Mouse (Mus musculus): Measurements from ENCODE around the gene Ccin. TPM values are rescaled to one million over a fixed set of nuclear protein-coding genes. Genes with fewer than 3 reads are reported as not detected.
A peak's percentile ranks its signal among the peaks of the same experiment; 100 is the strongest.

Gene Ccin
- total and polyA plus RNA-seq, 2 experiments from 2014 or later = 0.19 TPM; not detected in 1

DNA sequence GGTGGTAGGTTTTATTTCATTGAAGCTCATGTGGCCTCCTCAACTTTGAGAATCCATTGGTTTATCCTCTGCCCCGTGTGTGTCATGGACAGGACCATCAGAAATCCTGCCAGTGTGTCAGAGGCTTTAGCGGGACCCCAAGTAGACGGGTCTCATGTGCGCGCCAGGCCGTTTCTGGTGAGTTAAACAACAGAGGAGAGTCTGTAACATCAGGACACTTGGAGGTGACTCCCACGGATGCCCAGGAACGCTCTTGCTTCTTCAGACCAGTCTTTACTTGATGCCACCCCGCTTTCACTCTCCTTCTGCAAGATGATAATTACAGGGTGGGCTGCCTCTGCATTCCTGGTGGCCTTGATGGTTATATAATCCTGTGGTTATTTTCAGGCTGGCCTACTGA lies 40.4 kb downstream of the Ccin start:
- TF ChIP-seq CTCF (IDR thresholded peaks at IDR 0.05; ENCODE audit: low read depth) = no peak
- H3K4me1 ChIP-seq (ENCODE audit: insufficient read depth) = no peaks in the 10 kb centered on the region
- H3K9me3 ChIP-seq (ENCODE audit: low read length) = no peaks in the 10 kb centered on the region
- no peak overlapping the region for H3K9ac ChIP-seq
- DNase-seq = no peak
- H3K36me3 ChIP-seq (ENCODE audit: insufficient read depth) = peaks cover 86% of the 10 kb centered on the region
- H3K4me2 ChIP-seq (ENCODE audit: low read depth) = no peak overlapping the region
- WGBS = 95% methylated on average over 9 of the region's 9 CpGs
- ATAC-seq = no peak
- no peaks in the 10 kb centered on the region for H3K27me3 ChIP-seq (ENCODE audit: insufficient read depth, low read length)
- no peak overlapping the region for H3K4me3 ChIP-seq (ENCODE audit: low read depth, low read length)
- H3K27ac ChIP-seq (ENCODE audit: low read depth, low read length) = no peak overlapping the region

DNA sequence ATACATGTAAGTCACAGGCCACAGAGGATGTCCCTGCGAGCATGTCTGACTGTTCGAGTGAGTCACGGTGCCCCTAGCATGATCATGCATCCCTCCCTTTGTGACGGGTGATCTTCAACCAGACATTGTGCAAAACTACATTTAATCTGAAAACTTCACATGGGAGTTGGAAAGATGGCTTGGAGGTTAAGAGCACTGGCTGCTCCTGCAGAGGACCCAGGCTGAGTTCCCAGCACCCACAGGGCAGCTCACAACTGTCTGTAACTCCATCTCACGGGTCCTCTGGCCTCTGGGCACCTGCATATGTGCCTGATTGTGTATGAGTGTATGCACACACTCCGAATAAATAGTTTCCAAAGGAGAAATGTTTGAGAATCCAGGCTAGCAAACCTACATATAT lies 41.0 kb downstream of the Ccin start:
- DNase-seq (no peak), ATAC-seq (no peak)
- Histone ChIP-seq H3K9ac (no peak overlapping the region), H3K36me3 (ENCODE audit: insufficient read depth) (peaks cover 80% of the 10 kb centered on the region), H3K4me2 (ENCODE audit: low read depth) (no peak overlapping the region), H3K4me3 (ENCODE audit: low read depth, low read length) (no peak overlapping the region), H3K4me1 (ENCODE audit: insufficient read depth) (no peaks in the 10 kb centered on the region), H3K27ac (ENCODE audit: low read depth, low read length) (no peak overlapping the region), H3K27me3 (ENCODE audit: insufficient read depth, low read length) (no peaks in the 10 kb centered on the region), H3K9me3 (ENCODE audit: low read length) (no peaks in the 10 kb centered on the region)
- 96% methylated on average over 6 of the region's 6 CpGs for WGBS
- no peak for TF ChIP-seq CTCF (IDR thresholded peaks at IDR 0.05; ENCODE audit: low read depth)

DNA sequence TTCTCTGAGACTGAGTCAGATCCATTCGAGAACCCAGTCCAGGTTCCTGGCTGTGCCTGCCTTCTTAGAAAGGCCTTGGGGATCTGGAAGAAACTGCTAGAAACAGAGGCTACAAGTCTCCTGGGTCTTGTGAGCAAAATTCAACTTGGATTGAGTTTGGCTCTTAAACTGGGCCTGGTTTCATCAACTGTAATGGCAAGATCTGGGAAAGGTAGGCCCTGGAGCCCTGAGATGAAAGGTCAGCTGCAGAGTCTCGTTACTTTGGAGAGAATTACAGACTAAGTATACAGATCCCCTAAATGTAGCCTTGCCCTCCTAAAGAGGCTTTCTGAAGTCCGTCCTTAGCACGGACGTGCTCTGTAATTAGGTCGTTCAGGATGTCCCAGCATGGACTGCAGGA lies 42.3 kb downstream of the Ccin start:
- H3K27ac ChIP-seq (ENCODE audit: low read depth, low read length) = no peak overlapping the region
- 87% methylated on average over 6 of the region's 6 CpGs for WGBS
- H3K9ac ChIP-seq = no peak overlapping the region
- H3K9me3 ChIP-seq (ENCODE audit: low read length) = no peaks in the 10 kb centered on the region
- no peak overlapping the region for H3K4me3 ChIP-seq (ENCODE audit: low read depth, low read length)
- H3K27me3 ChIP-seq (ENCODE audit: insufficient read depth, low read length) = no peaks in the 10 kb centered on the region
- H3K4me2 ChIP-seq (ENCODE audit: low read depth) = no peak overlapping the region
- H3K36me3 ChIP-seq (ENCODE audit: insufficient read depth) = peaks cover 79% of the 10 kb centered on the region
- no peak for TF ChIP-seq CTCF (IDR thresholded peaks at IDR 0.05; ENCODE audit: low read depth)
- DNase-seq (no peak), ATAC-seq (no peak)
- H3K4me1 ChIP-seq (ENCODE audit: insufficient read depth) = no peaks in the 10 kb centered on the region

DNA sequence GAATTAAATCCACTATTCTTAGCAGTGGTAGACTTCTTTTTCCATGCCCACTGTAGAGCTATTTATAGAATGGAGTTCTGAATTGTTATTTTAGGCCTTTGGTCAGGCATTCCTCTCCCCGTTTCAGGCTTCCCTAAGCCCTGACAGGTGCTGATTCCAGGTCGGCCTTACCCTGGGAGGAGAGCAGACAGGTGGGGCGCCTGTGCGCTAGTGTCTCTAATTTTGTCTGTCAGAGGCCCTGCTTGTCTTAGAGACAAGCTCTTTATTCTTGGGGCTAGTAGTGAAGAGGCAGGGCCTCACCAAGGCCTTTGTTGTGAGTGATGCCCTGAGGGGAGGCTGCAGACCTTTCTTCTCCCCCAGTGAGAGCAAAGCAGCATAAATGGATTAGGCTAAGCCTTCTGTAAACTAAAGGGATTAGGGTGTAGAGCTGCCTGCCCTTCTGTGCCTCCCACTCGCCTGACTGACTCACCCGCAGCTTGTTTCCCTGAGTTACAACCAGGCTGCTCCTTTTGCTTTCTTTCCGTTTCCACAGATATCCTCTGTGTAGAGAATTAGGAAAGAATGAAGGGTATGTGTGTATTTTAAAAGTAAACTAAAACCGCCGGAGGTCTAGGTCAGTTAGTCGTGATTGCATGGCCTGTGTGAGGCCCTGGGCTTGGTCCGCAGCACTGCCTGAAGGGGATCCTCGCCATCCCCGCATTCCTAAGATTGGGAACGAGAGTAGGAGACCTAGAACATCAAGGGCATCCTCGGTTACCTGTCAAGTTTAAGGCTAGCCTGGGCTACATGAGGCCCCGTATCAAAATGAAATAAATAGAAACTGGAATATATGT lies 45.2 kb downstream of the Ccin start:
- ATAC-seq = no peak
- Histone ChIP-seq H3K4me1 (ENCODE audit: insufficient read depth) (no peaks in the 10 kb centered on the region), H3K9me3 (ENCODE audit: low read length) (no peaks in the 10 kb centered on the region), H3K36me3 (ENCODE audit: insufficient read depth) (peaks cover 79% of the 10 kb centered on the region), H3K4me3 (ENCODE audit: low read depth, low read length) (no peak overlapping the region), H3K9ac (no peak overlapping the region), H3K27ac (ENCODE audit: low read depth, low read length) (no peak overlapping the region), H3K4me2 (ENCODE audit: low read depth) (no peak overlapping the region), H3K27me3 (ENCODE audit: insufficient read depth, low read length) (no peaks in the 10 kb centered on the region)
- DNase-seq = no peak
- WGBS = 22% methylated on average over 16 of the region's 16 CpGs
- no peak for TF ChIP-seq CTCF (IDR thresholded peaks at IDR 0.05; ENCODE audit: low read depth)

DNA sequence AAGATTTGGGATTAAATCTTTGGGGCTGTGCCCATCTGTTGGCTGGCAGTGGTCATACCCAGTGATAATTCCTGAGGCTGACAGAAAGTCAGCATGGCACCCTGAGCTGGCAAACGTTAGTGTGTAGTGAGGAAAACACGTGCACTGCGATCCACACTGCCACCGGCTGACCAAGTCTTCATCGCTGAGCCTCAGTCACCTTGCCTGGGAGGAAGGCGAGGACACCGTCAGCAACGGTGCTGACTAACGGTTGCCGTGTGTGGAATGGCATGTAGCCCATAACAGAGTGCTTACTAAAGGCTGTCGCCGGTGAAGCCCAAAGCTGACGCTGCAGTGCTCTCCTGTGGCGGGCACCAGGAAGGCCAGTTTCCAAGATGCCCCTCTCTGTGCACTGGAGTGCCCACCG lies 46.4 kb downstream of the Ccin start:
- no peak overlapping the region for H3K9ac ChIP-seq
- H3K36me3 ChIP-seq (ENCODE audit: insufficient read depth) = peaks cover 73% of the 10 kb centered on the region
- no peaks in the 10 kb centered on the region for H3K4me1 ChIP-seq (ENCODE audit: insufficient read depth)
- H3K27me3 ChIP-seq (ENCODE audit: insufficient read depth, low read length) = no peaks in the 10 kb centered on the region
- no peak overlapping the region for H3K27ac ChIP-seq (ENCODE audit: low read depth, low read length)
- no peaks in the 10 kb centered on the region for H3K9me3 ChIP-seq (ENCODE audit: low read length)
- DNase-seq = peak; percentile 14
- H3K4me2 ChIP-seq (ENCODE audit: low read depth) = no peak overlapping the region
- H3K4me3 ChIP-seq (ENCODE audit: low read depth, low read length) = no peak overlapping the region
- ATAC-seq = no peak
- no peak for TF ChIP-seq CTCF (IDR thresholded peaks at IDR 0.05; ENCODE audit: low read depth)
- WGBS = 75% methylated on average over 15 of the region's 15 CpGs

DNA sequence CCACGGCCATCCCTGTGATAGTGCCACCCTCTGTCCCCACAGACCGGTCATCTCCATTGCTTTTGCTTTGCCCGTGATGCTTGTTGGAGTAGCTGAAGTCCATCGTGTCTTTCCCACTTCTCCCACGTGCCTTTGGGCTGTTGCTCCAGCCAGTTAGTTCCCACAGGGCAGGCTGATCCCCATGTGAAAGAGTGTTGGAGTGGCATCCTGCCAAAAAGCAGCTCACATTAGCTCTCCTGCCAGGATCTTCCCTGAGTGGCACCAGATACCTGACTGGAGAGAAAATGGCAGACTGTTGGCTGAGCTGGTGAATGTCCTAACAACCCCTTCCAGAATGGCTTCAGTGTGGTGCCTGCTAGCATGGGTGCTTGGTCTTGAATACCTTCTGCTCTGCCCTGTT lies 48.2 kb downstream of the Ccin start:
- ATAC-seq = no peak
- Histone ChIP-seq H3K9me3 (ENCODE audit: low read length) (no peaks in the 10 kb centered on the region), H3K4me3 (ENCODE audit: low read depth, low read length) (no peak overlapping the region), H3K4me1 (ENCODE audit: insufficient read depth) (no peaks in the 10 kb centered on the region), H3K4me2 (ENCODE audit: low read depth) (no peak overlapping the region), H3K36me3 (ENCODE audit: insufficient read depth) (peaks cover 71% of the 10 kb centered on the region), H3K9ac (no peak overlapping the region), H3K27me3 (ENCODE audit: insufficient read depth, low read length) (no peaks in the 10 kb centered on the region), H3K27ac (ENCODE audit: low read depth, low read length) (no peak overlapping the region)
- TF ChIP-seq CTCF (IDR thresholded peaks at IDR 0.05; ENCODE audit: low read depth) = no peak
- WGBS = 72% methylated on average over 5 of the region's 5 CpGs
- DNase-seq = no peak

Other genes starting within 250 kb of the Ccin start
- not detected in 2 replicates for gene Olfr159, start 212.5 kb upstream of the Ccin start, total RNA-seq (2014; rRNA removed)
- gene Olfr159, start 212.5 kb upstream of the Ccin start, polyA plus RNA-seq (2015; fragmentation: Nextera tagmentation; extraction: Ambion mirVana) = not detected in 2 replicates
- gene Olfr156, start 159.6 kb upstream of the Ccin start, total RNA-seq (2014; rRNA removed) = not detected in 2 replicates
- not detected in 2 replicates for gene Olfr156, start 159.6 kb upstream of the Ccin start, polyA plus RNA-seq (2015; fragmentation: Nextera tagmentation; extraction: Ambion mirVana)
- not detected in 2 replicates for gene Olfr157, start 143.3 kb upstream of the Ccin start, total RNA-seq (2014; rRNA removed)
- gene Olfr157, start 143.3 kb upstream of the Ccin start, polyA plus RNA-seq (2015; fragmentation: Nextera tagmentation; extraction: Ambion mirVana) = not detected in 2 replicates
- gene Olfr155, start 131.9 kb upstream of the Ccin start, total RNA-seq (2014; rRNA removed) = not detected in 2 replicates
- not detected in 2 replicates for gene Olfr155, start 131.9 kb upstream of the Ccin start, polyA plus RNA-seq (2015; fragmentation: Nextera tagmentation; extraction: Ambion mirVana)
- gene Reck, start 108.0 kb upstream of the Ccin start, total RNA-seq (2014; rRNA removed) = 3.5 and 6.5 TPM in 2 replicates
- 2.2 and 2.8 TPM in 2 replicates for gene Reck, start 108.0 kb upstream of the Ccin start, polyA plus RNA-seq (2015; fragmentation: Nextera tagmentation; extraction: Ambion mirVana)
- 25.4 and 25.5 TPM in 2 replicates for gene Glipr2, start 26.1 kb upstream of the Ccin start, total RNA-seq (2014; rRNA removed)
- 22.2 and 22.6 TPM in 2 replicates for gene Glipr2, start 26.1 kb upstream of the Ccin start, polyA plus RNA-seq (2015; fragmentation: Nextera tagmentation; extraction: Ambion mirVana)
- 579 and 718 TPM in 2 replicates for gene Clta, start 21.0 kb downstream of the Ccin start, total RNA-seq (2014; rRNA removed)
- 377 and 380 TPM in 2 replicates for gene Clta, start 21.0 kb downstream of the Ccin start, polyA plus RNA-seq (2015; fragmentation: Nextera tagmentation; extraction: Ambion mirVana)
- 34.2 and 36.5 TPM in 2 replicates for gene Gne, start 100.7 kb downstream of the Ccin start, total RNA-seq (2014; rRNA removed)
- 22.1 and 25.2 TPM in 2 replicates for gene Gne, start 100.7 kb downstream of the Ccin start, polyA plus RNA-seq (2015; fragmentation: Nextera tagmentation; extraction: Ambion mirVana)